Mouse (Mus musculus) brain, embryonic 14.5 days (tissue): Measurements from ENCODE around the gene Ncam2.

ENCODE experiments used
- CTCF ChIP-seq: fragments of 200-500 bp; IDR thresholded peaks from 2 replicates; pipeline ENCODE4 v1.5.1; 2012; ENCODE audit warnings: inconsistent platforms, mild to moderate bottlenecking, moderate library complexity, borderline replicate concordance; ENCODE audit not compliant: insufficient read depth, insufficient read length; ENCODE audit errors: extremely low read depth
- POLR2A ChIP-seq: fragments of 200-500 bp; IDR thresholded peaks from 2 replicates; pipeline ENCODE4 v1.6.1; 2012; ENCODE audit warnings: mild to moderate bottlenecking, inconsistent platforms, borderline replicate concordance; ENCODE audit not compliant: poor library complexity, insufficient read depth, insufficient read length, severe bottlenecking; ENCODE audit errors: extremely low read depth

DNA sequence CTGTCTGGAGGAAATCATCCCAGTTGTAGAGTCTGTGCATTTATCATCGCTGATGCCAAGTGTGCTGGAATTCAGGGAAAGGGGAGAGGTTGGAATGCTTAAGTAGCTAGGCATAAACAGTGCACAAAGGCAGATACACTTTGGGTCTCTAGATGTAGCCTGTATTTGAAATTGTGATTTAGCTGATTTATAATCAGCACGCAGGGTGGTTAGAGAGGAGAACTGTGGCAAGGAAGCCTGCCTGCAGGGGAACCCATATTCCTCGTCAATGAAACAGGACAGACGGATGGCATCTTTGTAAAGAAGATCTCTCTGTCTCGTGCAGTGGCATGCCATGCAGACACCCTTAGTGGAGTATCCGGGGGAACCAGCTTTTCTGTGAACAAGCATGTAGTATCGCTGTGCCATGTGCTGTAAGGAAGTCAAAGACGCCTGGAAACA lies 2.2 kb downstream of the Ncam2 start:
- TF ChIP-seq CTCF (no peak), POLR2A (no peak)
